Mouse (Mus musculus): ENCODE measurements at regions not wholly inside any gene's neighbourhood (a gene's known extent, or its start where the extent isn't known, plus 50 kb on each side); places are given as distances from the start of the nearest gene placed in this dataset.
A peak's percentile ranks its signal among the peaks of the same experiment; 100 is the strongest.

- no peak for DNase-seq
Observed at GRCm38 (mm10) chr13:28635230-28635950, 318.1 kb downstream of the Sox4 start.

GRCm38 (mm10) chr13:28633541-28634041 lies 319.9 kb downstream of the Sox4 start:
- no peak for DNase-seq

GRCm38 (mm10) chr13:28629431-28630331 lies 323.8 kb downstream of the Sox4 start:
- peak; percentile 25 for DNase-seq

- no peak for DNase-seq
Observed at GRCm38 (mm10) chr13:28628751-28629150, 324.8 kb downstream of the Sox4 start.

- DNase-seq, result no peak
Observed at GRCm38 (mm10) chr13:28618961-28619360, 334.6 kb downstream of the Sox4 start.

GRCm38 (mm10) chr13:28617503-28617902 lies 336.0 kb downstream of the Sox4 start:
- DNase-seq, result no peak

- DNase-seq, result no peak
Observed at GRCm38 (mm10) chr13:28616645-28617381, 336.7 kb downstream of the Sox4 start.

- DNase-seq, result no peak
Observed at GRCm38 (mm10) chr13:28607551-28608114, 345.9 kb downstream of the Sox4 start.

GRCm38 (mm10) chr13:28606651-28607050 lies 346.9 kb downstream of the Sox4 start:
- DNase-seq, result no peak

- DNase-seq, result no peak
Observed at GRCm38 (mm10) chr13:28605833-28606232, 347.7 kb downstream of the Sox4 start.

GRCm38 (mm10) chr13:28604016-28604415 lies 346.7 kb downstream of the Gm11361 start:
- no peak for DNase-seq

GRCm38 (mm10) chr13:28600792-28601191 lies 343.5 kb downstream of the Gm11361 start:
- peak; percentile 46 for DNase-seq

GRCm38 (mm10) chr13:28596367-28596766 lies 339.0 kb downstream of the Gm11361 start:
- DNase-seq, result no peak

- no peak for DNase-seq
Observed at GRCm38 (mm10) chr13:28592176-28592575, 334.8 kb downstream of the Gm11361 start.

GRCm38 (mm10) chr13:28587977-28588376 lies 330.6 kb downstream of the Gm11361 start:
- DNase-seq, result no peak

GRCm38 (mm10) chr13:28586693-28587092 lies 329.4 kb downstream of the Gm11361 start:
- no peak for DNase-seq

GRCm38 (mm10) chr13:28586140-28586539 lies 328.8 kb downstream of the Gm11361 start:
- DNase-seq, result no peak

GRCm38 (mm10) chr13:28583617-28584016 lies 326.3 kb downstream of the Gm11361 start:
- DNase-seq, result no peak

- no peak for DNase-seq
Observed at GRCm38 (mm10) chr13:28575202-28575851, 318.0 kb downstream of the Gm11361 start.

- DNase-seq, result no peak
Observed at GRCm38 (mm10) chr13:28573364-28573763, 316.0 kb downstream of the Gm11361 start.

- DNase-seq, result no peak
Observed at GRCm38 (mm10) chr13:28572448-28572847, 315.1 kb downstream of the Gm11361 start.

- DNase-seq, result no peak
Observed at GRCm38 (mm10) chr13:28571716-28572115, 314.4 kb downstream of the Gm11361 start.

Measured in thymus, postnatal 4 days (tissue).